Mouse (Mus musculus) forebrain, embryonic 10.5 days (tissue): ENCODE measurements around the gene Chac1. TPM values are rescaled to one million over a fixed set of nuclear protein-coding genes. Genes with fewer than 3 reads are reported as not detected.

Experiments
- DNase-seq: peaks from one replicate; pipeline ENCODE4 v3.0.0-alpha.2; 2017; ENCODE audit warnings: low spot score; ENCODE audit errors: extremely low spot score
- H3K27ac ChIP-seq: fragments of 300-500 bp; sonication (generic); 2 replicates; pipeline ENCODE4 v1.5.1; 2016; ENCODE audit warnings: mild to moderate bottlenecking
- H3K27me3 ChIP-seq: fragments of 300-500 bp; sonication (generic); 2 replicates; pipeline ENCODE4 v1.6.1; 2016; ENCODE audit warnings: mild to moderate bottlenecking; ENCODE audit not compliant: poor library complexity, severe bottlenecking
- H3K36me3 ChIP-seq: fragments of 300-500 bp; sonication (generic); replicated peaks from 2 replicates; pipeline ENCODE4 v1.6.1; 2016; ENCODE audit warnings: mild to moderate bottlenecking, moderate library complexity
- H3K4me1 ChIP-seq: fragments of 300-500 bp; sonication (generic); 2 replicates; pipeline ENCODE4 v1.6.1; 2016
- H3K4me3 ChIP-seq: fragments of 300-500 bp; sonication (generic); 2 replicates; pipeline ENCODE4 v1.5.1; 2016; ENCODE audit warnings: mild to moderate bottlenecking, moderate library complexity
- H3K9me3 ChIP-seq: fragments of 300-500 bp; sonication (generic); 2 replicates; pipeline ENCODE4 v1.6.1; 2016; ENCODE audit warnings: mild to moderate bottlenecking, moderate library complexity
- WGBS: fragments of 180-500 bp; shearing (Covaris S2); methylation state at CpG from one replicate; pipeline ENCODE4 v1.1.7; 2016; 5-methylcytosine and 5-hydroxymethylcytosine counted together
- polyA plus RNA-seq: library from polyadenylated mRNA; unstranded; fragments of >200 nt; fragmentation: Nextera tagmentation; extraction: Ambion mirVana; gene quantifications from 2 replicates; pipeline ENCODE4 v1.2.1, GENCODE M21; 2016

Chac1 gene
- polyA plus RNA-seq, 1 experiment from 2014 or later = 1.4 TPM

GRCm38 (mm10) chr2:119334135-119334534 is 16.9 kb upstream of the Chac1 start:
- 79% methylated on average over 1 of the region's 1 CpGs for WGBS
- Histone ChIP-seq H3K9me3 (no peaks in the 10 kb centered on the region), H3K4me3 (no peak overlapping the region), H3K36me3 (no peaks in the 10 kb centered on the region), H3K4me1 (peaks cover 23% of the 10 kb centered on the region), H3K27me3 (peaks cover 76% of the 10 kb centered on the region), H3K27ac (no peak overlapping the region)
- DNase-seq = no peak

- H3K4me3 ChIP-seq = no peak overlapping the region
- H3K4me1 ChIP-seq = peaks cover 20% of the 10 kb centered on the region
- WGBS = 71% methylated on average over 7 of the region's 7 CpGs
- H3K27me3 ChIP-seq = peaks cover 67% of the 10 kb centered on the region
- no peak overlapping the region for H3K27ac ChIP-seq
- H3K36me3 ChIP-seq = no peaks in the 10 kb centered on the region
- DNase-seq = no peak
- H3K9me3 ChIP-seq = no peaks in the 10 kb centered on the region
Measured at GRCm38 (mm10) chr2:119334964-119335525, 16.0 kb upstream of the Chac1 start.

GRCm38 (mm10) chr2:119335535-119335934 is 15.5 kb upstream of the Chac1 start:
- peaks cover 20% of the 10 kb centered on the region for H3K4me1 ChIP-seq
- no peak for DNase-seq
- whole genome bisulfite sequencing = 96% methylated on average over 1 of the region's 1 CpGs
- peaks cover 62% of the 10 kb centered on the region for H3K27me3 ChIP-seq
- H3K27ac ChIP-seq = no peak overlapping the region
- no peaks in the 10 kb centered on the region for H3K9me3 ChIP-seq
- H3K36me3 ChIP-seq = no peaks in the 10 kb centered on the region
- no peak overlapping the region for H3K4me3 ChIP-seq

- Histone ChIP-seq H3K4me3 (no peak overlapping the region), H3K36me3 (no peaks in the 10 kb centered on the region), H3K9me3 (no peaks in the 10 kb centered on the region), H3K27ac (no peak overlapping the region), H3K27me3 (peaks cover 57% of the 10 kb centered on the region), H3K4me1 (peaks cover 20% of the 10 kb centered on the region)
- WGBS = 84% methylated on average over 2 of the region's 2 CpGs
- DNase-seq = no peak
Measured at GRCm38 (mm10) chr2:119336002-119336401, 15.0 kb upstream of the Chac1 start.

- 75% methylated on average over 10 of the region's 10 CpGs for WGBS
- H3K36me3 ChIP-seq = no peaks in the 10 kb centered on the region
- H3K4me3 ChIP-seq = no peak overlapping the region
- no peak overlapping the region for H3K27ac ChIP-seq
- peaks cover 53% of the 10 kb centered on the region for H3K27me3 ChIP-seq
- no peaks in the 10 kb centered on the region for H3K9me3 ChIP-seq
- peaks cover 20% of the 10 kb centered on the region for H3K4me1 ChIP-seq
- DNase-seq = no peak
Measured at GRCm38 (mm10) chr2:119336470-119336869, 14.6 kb upstream of the Chac1 start.

- Histone ChIP-seq H3K27me3 (peaks cover 41% of the 10 kb centered on the region), H3K27ac (peak overlapping the region; percentile 96), H3K9me3 (no peaks in the 10 kb centered on the region), H3K4me3 (peak overlapping the region; percentile 69), H3K36me3 (no peaks in the 10 kb centered on the region), H3K4me1 (peaks cover 20% of the 10 kb centered on the region)
- 9% methylated on average over 60 of the region's 60 CpGs for WGBS
- DNase-seq = peak; percentile 88
Measured at GRCm38 (mm10) chr2:119337425-119338265, 13.4 kb upstream of the Chac1 start.

GRCm38 (mm10) chr2:119344537-119345138 is 6.4 kb upstream of the Chac1 start:
- H3K36me3 ChIP-seq = no peaks in the 10 kb centered on the region
- no peak for DNase-seq
- no peak overlapping the region for H3K4me3 ChIP-seq
- 61% methylated on average over 6 of the region's 6 CpGs for WGBS
- H3K27ac ChIP-seq = no peak overlapping the region
- no peaks in the 10 kb centered on the region for H3K9me3 ChIP-seq
- peaks cover 8% of the 10 kb centered on the region for H3K27me3 ChIP-seq
- H3K4me1 ChIP-seq = peaks cover 6% of the 10 kb centered on the region; the same call in 1 of the 2 replicates

GRCm38 (mm10) chr2:119353707-119354106 is 2.7 kb downstream of the Chac1 start:
- no peak overlapping the region for H3K27ac ChIP-seq
- H3K4me3 ChIP-seq = no peak overlapping the region
- H3K9me3 ChIP-seq = no peaks in the 10 kb centered on the region
- H3K4me1 ChIP-seq = peaks cover 18% of the 10 kb centered on the region
- no peaks in the 10 kb centered on the region for H3K36me3 ChIP-seq
- 87% methylated on average over 8 of the region's 8 CpGs for WGBS
- peaks cover 48% of the 10 kb centered on the region for H3K27me3 ChIP-seq
- no peak for DNase-seq

- DNase-seq = no peak
- Histone ChIP-seq H3K4me3 (no peak overlapping the region), H3K9me3 (no peaks in the 10 kb centered on the region), H3K36me3 (no peaks in the 10 kb centered on the region), H3K27ac (no peak overlapping the region), H3K27me3 (peaks cover 38% of the 10 kb centered on the region), H3K4me1 (peaks cover 18% of the 10 kb centered on the region)
- WGBS = 88% methylated on average over 3 of the region's 3 CpGs
Measured at GRCm38 (mm10) chr2:119355089-119355488, 4.1 kb downstream of the Chac1 start.

- Histone ChIP-seq H3K27me3 (peaks cover 32% of the 10 kb centered on the region), H3K27ac (no peak overlapping the region), H3K9me3 (peaks cover under 1% of the 10 kb centered on the region; the same call in 1 of the 2 replicates), H3K36me3 (no peaks in the 10 kb centered on the region), H3K4me3 (no peak overlapping the region), H3K4me1 (peaks cover 13% of the 10 kb centered on the region)
- no peak for DNase-seq
- WGBS = 26% methylated on average over 7 of the region's 7 CpGs
Measured at GRCm38 (mm10) chr2:119355651-119356050, 4.6 kb downstream of the Chac1 start.

- H3K27ac ChIP-seq = no peak overlapping the region
- DNase-seq = no peak
Measured at GRCm38 (mm10) chr2:119356310-119356709, 5.3 kb downstream of the Chac1 start.

GRCm38 (mm10) chr2:119356805-119357204 is 5.8 kb downstream of the Chac1 start:
- Histone ChIP-seq H3K27ac (no peak overlapping the region), H3K36me3 (peaks cover 3% of the 10 kb centered on the region; the same call in 1 of the 2 replicates), H3K9me3 (peaks cover 12% of the 10 kb centered on the region; the same call in 1 of the 2 replicates), H3K4me3 (no peak overlapping the region), H3K27me3 (peaks cover 20% of the 10 kb centered on the region), H3K4me1 (peaks cover 1% of the 10 kb centered on the region; the same call in 1 of the 2 replicates)
- no peak for DNase-seq
- 91% methylated on average over 5 of the region's 5 CpGs for WGBS

More at GRCm38 (mm10) chr2:119356310-119356709, 5.3 kb downstream of the Chac1 start:
- Histone ChIP-seq H3K4me1 (peaks cover 6% of the 10 kb centered on the region), H3K4me3 (no peak overlapping the region), H3K36me3 (no peaks in the 10 kb centered on the region), H3K9me3 (peaks cover 7% of the 10 kb centered on the region; the same call in 1 of the 2 replicates), H3K27me3 (peaks cover 25% of the 10 kb centered on the region)

GRCm38 (mm10) chr2:119358249-119358648 is 7.2 kb downstream of the Chac1 start:
- no peak for DNase-seq
- peaks cover 15% of the 10 kb centered on the region; the same call in 1 of the 2 replicates for H3K9me3 ChIP-seq
- H3K36me3 ChIP-seq = peaks cover 3% of the 10 kb centered on the region; the same call in 1 of the 2 replicates
- WGBS = 90% methylated on average over 6 of the region's 6 CpGs
- no peak overlapping the region for H3K4me3 ChIP-seq
- no peaks in the 10 kb centered on the region for H3K4me1 ChIP-seq
- H3K27me3 ChIP-seq = peaks cover 6% of the 10 kb centered on the region
- no peak overlapping the region for H3K27ac ChIP-seq
